Comparison of ENCODE assay signal across 12 mouse cellular contexts in the genomic region with DNA sequence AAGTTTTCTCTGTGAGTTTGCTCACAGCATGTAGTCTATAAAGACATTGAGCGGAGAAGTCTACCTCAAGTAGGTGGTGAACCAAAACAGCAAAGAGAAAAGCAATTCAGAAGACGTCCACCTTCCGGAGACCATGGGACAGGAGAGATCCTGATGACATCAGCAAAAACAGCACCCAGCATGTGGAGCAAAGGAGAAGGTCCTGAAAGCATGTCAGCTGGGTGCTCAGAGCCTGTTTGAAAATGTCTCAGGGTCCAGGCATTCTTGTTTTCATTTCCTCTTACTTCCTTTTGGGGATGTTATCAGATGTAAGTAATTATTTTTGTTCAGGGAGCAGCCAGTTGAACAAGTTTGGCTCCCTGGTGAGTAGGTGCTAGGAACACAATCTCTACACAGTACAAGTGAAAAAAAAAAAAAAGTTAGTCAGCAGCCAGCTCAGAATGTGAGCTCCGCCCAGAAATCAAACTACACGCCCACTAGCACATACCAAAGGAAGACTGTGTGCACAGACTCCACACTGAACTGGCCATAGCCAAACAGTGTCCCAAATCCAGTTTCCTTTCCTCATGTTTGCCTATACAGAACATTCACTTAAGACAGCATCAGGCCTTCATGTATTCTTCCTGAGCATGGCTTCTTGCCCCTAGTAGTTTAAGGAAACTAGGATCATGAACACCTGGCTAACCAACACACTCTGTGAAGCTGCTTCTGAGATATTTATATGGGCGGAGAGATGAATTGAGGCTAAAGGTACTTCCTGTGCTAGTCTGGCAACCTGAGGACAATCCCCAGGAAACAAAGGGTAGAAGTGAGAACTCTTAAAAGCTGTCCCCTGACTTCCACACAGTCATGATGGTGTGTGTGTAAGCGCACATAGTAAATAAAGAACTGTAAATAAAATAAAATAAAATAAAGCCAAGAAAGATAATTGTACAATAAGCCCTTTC. TPM values are rescaled to one million over a fixed set of nuclear protein-coding genes. Genes with fewer than 3 reads are reported as not detected.
DNase-seq lines count a peak whose midpoint lies in the region; ATAC-seq lines count a peak whose summit lies in the region.
"Had no signal": no experiment of that assay in that cellular context is flagged by ENCODE, and none has a peak within 500 bp of the region (broad histone marks: within the 10 kb centered on the region; RNA-seq: fewer than 3 reads in every experiment).

No protein-coding gene starts in this region.

- DNase-seq in kidney, postnatal 4 days: peak; percentile 2 to 4
- no peak for DNase-seq in kidney, adult 8-10 months
- DNase-seq in adipocyte (ENCODE audit: low spot score): peak; percentile 20
- no peak for DNase-seq in embryo, embryonic 9.5 days (ENCODE audit: extremely low spot score)
- DNase-seq in layer of hippocampus, postnatal 36 days: no peak
- DNase-seq: heart, adult 18-20 months had no signal

- no peak overlapping the region for H3K27ac ChIP-seq in liver, embryonic 15.5 days (replicated peaks)
- peak overlapping the region; percentile 87 for H3K27ac ChIP-seq in stomach, embryonic 16.5 days (ENCODE audit: low read length)
- H3K27ac ChIP-seq: hindbrain, embryonic 10.5 days; midbrain, embryonic 15.5 days had no signal

- peak; percentile 52 for ATAC-seq in liver, embryonic 15.5 days (ENCODE audit: insufficient read depth)
- peak; percentile 95 for ATAC-seq in stomach, embryonic 16.5 days (ENCODE audit: insufficient read depth, low FRiP score)
- ATAC-seq in granulocyte monocyte progenitor cell, adult 5-6 weeks (replicated peaks; ENCODE audit: poor library complexity, severe bottlenecking): no peak; the same call in 1 of the 2 replicates
- ATAC-seq: forebrain, embryonic 16.5 days; midbrain, embryonic 15.5 days had no signal

- H3K4me2 ChIP-seq in liver, embryonic 15.5 days: no peak overlapping the region
- H3K4me2 ChIP-seq in stomach, embryonic 16.5 days (ENCODE audit: low read depth, low read length): no peak overlapping the region
- H3K4me2 ChIP-seq: midbrain, embryonic 15.5 days had no signal

- no peaks in the 10 kb centered on the region for H3K9me3 ChIP-seq in liver, embryonic 15.5 days (replicated peaks)
- no peaks in the 10 kb centered on the region for H3K9me3 ChIP-seq in stomach, embryonic 16.5 days (replicated peaks; ENCODE audit: control insufficient read depth, low read length)
- H3K9me3 ChIP-seq: hindbrain, embryonic 10.5 days; midbrain, embryonic 15.5 days had no signal

- H3K9ac ChIP-seq in liver, embryonic 15.5 days: no peak overlapping the region
- no peak overlapping the region for H3K9ac ChIP-seq in stomach, embryonic 16.5 days (ENCODE audit: low read length)
- H3K9ac ChIP-seq: midbrain, embryonic 15.5 days had no signal

- H3K36me3 ChIP-seq in liver, embryonic 15.5 days (replicated peaks): no peaks in the 10 kb centered on the region
- no peaks in the 10 kb centered on the region for H3K36me3 ChIP-seq in stomach, embryonic 16.5 days (ENCODE audit: control insufficient read depth, insufficient read depth, low read length)
- H3K36me3 ChIP-seq: hindbrain, embryonic 10.5 days; midbrain, embryonic 15.5 days had no signal

- no peaks in the 10 kb centered on the region for H3K27me3 ChIP-seq in liver, embryonic 15.5 days
- H3K27me3 ChIP-seq in stomach, embryonic 16.5 days (ENCODE audit: control insufficient read depth, insufficient read depth, low read length): no peaks in the 10 kb centered on the region
- H3K27me3 ChIP-seq: midbrain, embryonic 15.5 days had no signal

- peaks cover 3% of the 10 kb centered on the region; the same call in 1 of the 2 replicates for H3K4me1 ChIP-seq in liver, embryonic 15.5 days (replicated peaks)
- H3K4me1 ChIP-seq in stomach, embryonic 16.5 days (ENCODE audit: control insufficient read depth, insufficient read depth, low read length): no peaks in the 10 kb centered on the region
- H3K4me1 ChIP-seq: hindbrain, embryonic 10.5 days; midbrain, embryonic 15.5 days had no signal

- no peak overlapping the region for H3K4me3 ChIP-seq in liver, embryonic 15.5 days (replicated peaks)
- H3K4me3 ChIP-seq in stomach, embryonic 16.5 days (replicated peaks; ENCODE audit: low read length): no peak overlapping the region
- H3K4me3 ChIP-seq: hindbrain, embryonic 10.5 days; midbrain, embryonic 15.5 days had no signal

- WGBS in liver, embryonic 15.5 days (ENCODE audit: insufficient replicate concordance): 50% methylated on average over 7 of the region's 7 CpGs
- WGBS in stomach, embryonic 16.5 days: 69% methylated on average over 7 of the region's 7 CpGs

RNA-seq across cellular contexts. Expression of gene Magohb, which starts 23.4 kb away (rescaled TPM):
- 17.8 and 23.5 TPM in 2 replicates for polyA plus RNA-seq in liver, embryonic 15.5 days (2015; fragmentation: Nextera tagmentation; extraction: Ambion mirVana)
- 42.4 and 51.3 TPM in 2 replicates for polyA plus RNA-seq in stomach, embryonic 16.5 days (2015; fragmentation: Nextera tagmentation; extraction: Ambion mirVana)
- total RNA-seq in layer of hippocampus, postnatal 36 days (2021): 10 to 100 TPM in 1 of 2 experiments, 1 to 10 TPM in 1; 9.7 to 14.1 TPM
- 41.2 and 78.1 TPM in 2 replicates for total RNA-seq in granulocyte monocyte progenitor cell, adult 5-6 weeks (2014; fragmentation: Nextera tagmentation)
- 38.8 and 64.4 TPM in 2 replicates for total RNA-seq in granulocyte monocyte progenitor cell, adult 5-6 weeks (2017)

RNA-seq across cellular contexts. Expression of gene Styk1, which starts 37.0 kb away (rescaled TPM):
- polyA plus RNA-seq in liver, embryonic 15.5 days (2015; fragmentation: Nextera tagmentation; extraction: Ambion mirVana): 0.89 and 0.90 TPM in 2 replicates
- polyA plus RNA-seq in stomach, embryonic 16.5 days (2015; fragmentation: Nextera tagmentation; extraction: Ambion mirVana): 12.1 and 15.6 TPM in 2 replicates
- total RNA-seq in layer of hippocampus, postnatal 36 days (2021): under 1 TPM; 0.51 to 0.52 TPM
- total RNA-seq in granulocyte monocyte progenitor cell, adult 5-6 weeks (2014; fragmentation: Nextera tagmentation): 0.81 TPM in 1 of 2 replicates, not detected in the other
- total RNA-seq in granulocyte monocyte progenitor cell, adult 5-6 weeks (2017): 0.04 TPM in 1 of 2 replicates, not detected in the other

Comparison
In these comparisons a context has a peak if more than half of its experiments do, and no peak if none do; other contexts are left out.
1. DNase-seq: peak in kidney, postnatal 4 days (2 of 2) and adipocyte (single experiment); none in kidney, adult 8-10 months (0 of 2), embryo, embryonic 9.5 days (single experiment) and layer of hippocampus, postnatal 36 days (0 of 2).